Mouse (Mus musculus): ENCODE data around the gene Thnsl2. TPM values are rescaled to one million over a fixed set of nuclear protein-coding genes. Genes with fewer than 3 reads are reported as not detected.

Thnsl2 gene
- total and polyA plus RNA-seq, 3 experiments = not detected

- no peak for ATAC-seq (ENCODE audit: extremely low read depth, insufficient number of reproducible peaks, low FRiP score, poor library complexity, severe bottlenecking)
- TF ChIP-seq TAL1 (conservative IDR thresholded peaks at IDR 0.05; ENCODE audit: low read depth, low read length) (no peak), POLR2AphosphoS5 (IDR thresholded peaks at IDR 0.05; ENCODE audit: insufficient replicate concordance, low read depth, low read length) (no peak), GATA2 (IDR thresholded peaks at IDR 0.05; ENCODE audit: borderline replicate concordance, low read depth, low read length) (no peak), GATA1 (IDR thresholded peaks at IDR 0.05; ENCODE audit: borderline replicate concordance, low read length) (no peak), CTCF (IDR thresholded peaks at IDR 0.05; ENCODE audit: low read depth, low read length) (no peak)
- DNase-seq (ENCODE audit: low spot score) = no peak
- Histone ChIP-seq H3K27me3 (ENCODE audit: insufficient read depth, low read length) (peaks cover 36% of the 10 kb centered on the region), H3K9me3 (replicated peaks) (no peaks in the 10 kb centered on the region), H3K4me1 (ENCODE audit: insufficient read depth, low read depth, low read length) (peaks cover 12% of the 10 kb centered on the region), H3K4me3 (ENCODE audit: low read depth, low read length) (no peak overlapping the region), H3K36me3 (replicated peaks) (no peaks in the 10 kb centered on the region)
These were observed 10.6 kb upstream of the Thnsl2 start for GRCm38 (mm10) chr6:71154861-71155260.

DNA sequence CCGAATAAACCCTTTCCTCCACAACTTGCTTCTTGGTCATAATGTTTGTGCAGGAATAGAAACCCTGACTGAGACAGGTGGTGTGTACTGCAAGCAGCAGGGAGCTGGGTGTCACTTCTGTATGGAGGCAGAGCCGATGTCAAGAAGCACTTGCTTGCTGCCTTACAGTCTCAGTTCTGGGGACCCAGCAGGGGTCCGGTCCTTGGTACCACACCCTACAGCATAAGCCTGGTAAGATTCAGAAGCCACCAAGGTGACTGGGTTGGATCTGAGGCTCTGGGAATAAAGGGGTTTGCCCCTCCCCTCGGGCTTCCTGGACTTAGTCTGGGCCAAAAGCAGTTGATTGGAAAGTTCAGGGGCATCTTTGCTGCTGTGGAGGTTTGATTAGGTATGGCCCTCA, 9.2 kb upstream of the Thnsl2 start:
- ATAC-seq (ENCODE audit: extremely low read depth, insufficient number of reproducible peaks, low FRiP score, poor library complexity, severe bottlenecking) = no peak
- peaks cover 28% of the 10 kb centered on the region for H3K27me3 ChIP-seq (ENCODE audit: insufficient read depth, low read length)
- no peak for DNase-seq (ENCODE audit: low spot score)
- H3K9me3 ChIP-seq (replicated peaks) = no peaks in the 10 kb centered on the region
- TF ChIP-seq POLR2AphosphoS5 (IDR thresholded peaks at IDR 0.05; ENCODE audit: insufficient replicate concordance, low read depth, low read length) = no peak
- TF ChIP-seq GATA1 (IDR thresholded peaks at IDR 0.05; ENCODE audit: borderline replicate concordance, low read length) = no peak
- TF ChIP-seq TAL1 (conservative IDR thresholded peaks at IDR 0.05; ENCODE audit: low read depth, low read length) = no peak
- TF ChIP-seq CTCF (IDR thresholded peaks at IDR 0.05; ENCODE audit: low read depth, low read length) = no peak
- no peak for TF ChIP-seq GATA2 (IDR thresholded peaks at IDR 0.05; ENCODE audit: borderline replicate concordance, low read depth, low read length)
- no peak overlapping the region for H3K4me3 ChIP-seq (ENCODE audit: low read depth, low read length)
- no peaks in the 10 kb centered on the region for H3K36me3 ChIP-seq (replicated peaks)
- peaks cover 12% of the 10 kb centered on the region for H3K4me1 ChIP-seq (ENCODE audit: insufficient read depth, low read depth, low read length)

GRCm38 (mm10) chr6:71151098-71151497, 6.9 kb upstream of the Thnsl2 start:
- ATAC-seq (ENCODE audit: extremely low read depth, insufficient number of reproducible peaks, low FRiP score, poor library complexity, severe bottlenecking) = no peak
- DNase-seq (ENCODE audit: low spot score) = no peak
- Histone ChIP-seq H3K9me3 (replicated peaks) (no peaks in the 10 kb centered on the region), H3K36me3 (replicated peaks) (no peaks in the 10 kb centered on the region), H3K4me3 (ENCODE audit: low read depth, low read length) (no peak overlapping the region), H3K27me3 (ENCODE audit: insufficient read depth, low read length) (peaks cover 24% of the 10 kb centered on the region), H3K4me1 (ENCODE audit: insufficient read depth, low read depth, low read length) (no peaks in the 10 kb centered on the region)
- no peak for TF ChIP-seq CTCF (IDR thresholded peaks at IDR 0.05; ENCODE audit: low read depth, low read length)
- TF ChIP-seq GATA1 (IDR thresholded peaks at IDR 0.05; ENCODE audit: borderline replicate concordance, low read length) = no peak
- TF ChIP-seq GATA2 (IDR thresholded peaks at IDR 0.05; ENCODE audit: borderline replicate concordance, low read depth, low read length) = no peak
- no peak for TF ChIP-seq TAL1 (conservative IDR thresholded peaks at IDR 0.05; ENCODE audit: low read depth, low read length)
- TF ChIP-seq POLR2AphosphoS5 (IDR thresholded peaks at IDR 0.05; ENCODE audit: insufficient replicate concordance, low read depth, low read length) = no peak

DNA sequence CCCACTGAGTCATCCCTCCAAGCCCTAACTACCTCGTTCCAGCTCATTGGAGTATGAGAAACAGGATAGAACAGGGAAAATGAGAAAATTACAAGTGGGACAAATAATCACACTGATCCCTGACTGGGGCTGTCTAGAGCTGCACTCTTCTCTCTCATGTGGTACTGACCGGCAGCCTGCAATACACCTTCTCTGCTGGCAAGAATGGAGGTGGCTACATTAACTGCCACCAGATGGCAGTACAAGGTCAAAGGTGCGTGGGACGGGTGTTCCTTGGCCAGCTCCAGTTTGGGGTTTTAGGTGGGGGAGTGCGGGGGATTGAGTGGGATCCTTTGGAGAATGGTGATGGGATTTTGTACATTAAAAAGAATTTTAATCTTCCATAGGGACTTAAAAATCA, 5.3 kb upstream of the Thnsl2 start:
- H3K9me3 ChIP-seq (replicated peaks) = no peaks in the 10 kb centered on the region
- DNase-seq (ENCODE audit: low spot score) = peak; percentile 40
- H3K4me1 ChIP-seq (ENCODE audit: insufficient read depth, low read depth, low read length) = no peaks in the 10 kb centered on the region
- TF ChIP-seq GATA2 (IDR thresholded peaks at IDR 0.05; ENCODE audit: borderline replicate concordance, low read depth, low read length) = no peak
- no peak for TF ChIP-seq GATA1 (IDR thresholded peaks at IDR 0.05; ENCODE audit: borderline replicate concordance, low read length)
- TF ChIP-seq TAL1 (conservative IDR thresholded peaks at IDR 0.05; ENCODE audit: low read depth, low read length) = no peak
- peak; percentile 59 for TF ChIP-seq CTCF (IDR thresholded peaks at IDR 0.05; ENCODE audit: low read depth, low read length)
- H3K36me3 ChIP-seq (replicated peaks) = no peaks in the 10 kb centered on the region
- no peak for ATAC-seq (ENCODE audit: extremely low read depth, insufficient number of reproducible peaks, low FRiP score, poor library complexity, severe bottlenecking)
- H3K4me3 ChIP-seq (ENCODE audit: low read depth, low read length) = no peak overlapping the region
- H3K27me3 ChIP-seq (ENCODE audit: insufficient read depth, low read length) = peaks cover 13% of the 10 kb centered on the region

DNA sequence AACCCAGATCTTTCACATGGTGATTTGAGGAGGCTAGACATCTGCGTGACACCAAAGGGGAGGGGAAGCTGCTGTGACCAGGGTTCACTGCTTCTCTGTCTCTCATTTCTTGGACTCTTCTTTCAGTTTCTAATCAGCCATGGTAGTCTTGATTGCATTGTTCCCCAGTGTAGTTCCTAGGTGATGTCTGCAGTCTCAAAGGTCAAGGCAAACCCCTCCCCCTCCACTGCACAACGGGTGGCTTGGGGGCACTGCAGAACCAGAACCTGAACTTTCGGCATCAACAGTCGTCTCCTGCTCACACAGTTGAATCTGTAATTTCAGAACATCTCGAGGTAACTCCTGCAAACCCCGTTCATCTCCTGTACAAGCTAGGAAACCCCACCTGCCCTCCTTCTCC, 4.1 kb upstream of the Thnsl2 start:
- TF ChIP-seq TAL1 (conservative IDR thresholded peaks at IDR 0.05; ENCODE audit: low read depth, low read length) (no peak), GATA2 (IDR thresholded peaks at IDR 0.05; ENCODE audit: borderline replicate concordance, low read depth, low read length) (no peak), CTCF (IDR thresholded peaks at IDR 0.05; ENCODE audit: low read depth, low read length) (no peak), GATA1 (IDR thresholded peaks at IDR 0.05; ENCODE audit: borderline replicate concordance, low read length) (no peak), POLR2AphosphoS5 (IDR thresholded peaks at IDR 0.05; ENCODE audit: insufficient replicate concordance, low read depth, low read length) (no peak)
- H3K36me3 ChIP-seq (replicated peaks) = no peaks in the 10 kb centered on the region
- peaks cover 19% of the 10 kb centered on the region for H3K27me3 ChIP-seq (ENCODE audit: insufficient read depth, low read length)
- no peak for ATAC-seq (ENCODE audit: extremely low read depth, insufficient number of reproducible peaks, low FRiP score, poor library complexity, severe bottlenecking)
- H3K9me3 ChIP-seq (replicated peaks) = no peaks in the 10 kb centered on the region
- DNase-seq (ENCODE audit: low spot score) = no peak
- H3K4me1 ChIP-seq (ENCODE audit: insufficient read depth, low read depth, low read length) = no peaks in the 10 kb centered on the region
- no peak overlapping the region for H3K4me3 ChIP-seq (ENCODE audit: low read depth, low read length)

DNA sequence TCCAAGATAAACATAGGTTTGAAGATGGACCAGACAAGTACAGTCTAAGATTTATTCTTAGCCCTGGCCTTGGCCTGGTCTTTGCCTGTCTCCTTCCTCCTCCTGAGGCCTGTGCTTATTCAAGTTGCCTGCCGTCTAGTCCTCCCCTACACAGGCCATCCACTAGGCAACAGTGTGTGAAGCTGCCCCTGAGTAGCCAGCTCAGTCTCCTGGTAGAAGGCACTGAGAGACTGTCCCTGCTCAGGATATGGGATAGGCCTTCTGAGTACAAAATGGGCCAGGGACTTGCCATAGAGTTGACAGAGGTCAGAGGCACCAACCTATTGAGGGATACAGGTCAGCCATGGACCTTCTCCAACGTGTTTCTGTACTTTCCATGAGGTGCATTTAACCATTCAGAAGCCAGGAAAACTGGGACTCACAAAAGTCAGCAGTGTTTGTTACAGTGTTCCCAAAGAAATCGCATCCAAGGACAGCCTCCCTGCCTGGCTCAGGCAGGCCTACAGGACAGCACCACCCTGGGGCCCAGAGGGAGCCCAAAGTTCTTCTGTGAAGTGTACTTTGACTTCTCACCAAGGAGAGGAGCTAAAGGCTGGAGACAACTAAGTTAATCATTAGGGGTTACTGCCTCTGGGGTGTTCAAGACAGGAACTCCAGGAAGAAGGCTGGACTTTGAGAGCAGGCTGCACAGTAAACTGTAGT, 1.2 kb upstream of the Thnsl2 start:
- Histone ChIP-seq H3K4me1 (ENCODE audit: insufficient read depth, low read depth, low read length) (no peaks in the 10 kb centered on the region), H3K9me3 (replicated peaks) (no peaks in the 10 kb centered on the region), H3K27me3 (ENCODE audit: insufficient read depth, low read length) (peaks cover 12% of the 10 kb centered on the region; the same call in 1 of the 2 replicates), H3K4me3 (ENCODE audit: low read depth, low read length) (no peak overlapping the region), H3K36me3 (replicated peaks) (no peaks in the 10 kb centered on the region)
- ATAC-seq (ENCODE audit: extremely low read depth, insufficient number of reproducible peaks, low FRiP score, poor library complexity, severe bottlenecking) (no peak), DNase-seq (ENCODE audit: low spot score) (no peak)
- TF ChIP-seq POLR2AphosphoS5 (IDR thresholded peaks at IDR 0.05; ENCODE audit: insufficient replicate concordance, low read depth, low read length) (no peak), CTCF (IDR thresholded peaks at IDR 0.05; ENCODE audit: low read depth, low read length) (no peak), TAL1 (conservative IDR thresholded peaks at IDR 0.05; ENCODE audit: low read depth, low read length) (no peak), GATA1 (IDR thresholded peaks at IDR 0.05; ENCODE audit: borderline replicate concordance, low read length) (no peak), GATA2 (IDR thresholded peaks at IDR 0.05; ENCODE audit: borderline replicate concordance, low read depth, low read length) (no peak)
